In the genomic region with DNA sequence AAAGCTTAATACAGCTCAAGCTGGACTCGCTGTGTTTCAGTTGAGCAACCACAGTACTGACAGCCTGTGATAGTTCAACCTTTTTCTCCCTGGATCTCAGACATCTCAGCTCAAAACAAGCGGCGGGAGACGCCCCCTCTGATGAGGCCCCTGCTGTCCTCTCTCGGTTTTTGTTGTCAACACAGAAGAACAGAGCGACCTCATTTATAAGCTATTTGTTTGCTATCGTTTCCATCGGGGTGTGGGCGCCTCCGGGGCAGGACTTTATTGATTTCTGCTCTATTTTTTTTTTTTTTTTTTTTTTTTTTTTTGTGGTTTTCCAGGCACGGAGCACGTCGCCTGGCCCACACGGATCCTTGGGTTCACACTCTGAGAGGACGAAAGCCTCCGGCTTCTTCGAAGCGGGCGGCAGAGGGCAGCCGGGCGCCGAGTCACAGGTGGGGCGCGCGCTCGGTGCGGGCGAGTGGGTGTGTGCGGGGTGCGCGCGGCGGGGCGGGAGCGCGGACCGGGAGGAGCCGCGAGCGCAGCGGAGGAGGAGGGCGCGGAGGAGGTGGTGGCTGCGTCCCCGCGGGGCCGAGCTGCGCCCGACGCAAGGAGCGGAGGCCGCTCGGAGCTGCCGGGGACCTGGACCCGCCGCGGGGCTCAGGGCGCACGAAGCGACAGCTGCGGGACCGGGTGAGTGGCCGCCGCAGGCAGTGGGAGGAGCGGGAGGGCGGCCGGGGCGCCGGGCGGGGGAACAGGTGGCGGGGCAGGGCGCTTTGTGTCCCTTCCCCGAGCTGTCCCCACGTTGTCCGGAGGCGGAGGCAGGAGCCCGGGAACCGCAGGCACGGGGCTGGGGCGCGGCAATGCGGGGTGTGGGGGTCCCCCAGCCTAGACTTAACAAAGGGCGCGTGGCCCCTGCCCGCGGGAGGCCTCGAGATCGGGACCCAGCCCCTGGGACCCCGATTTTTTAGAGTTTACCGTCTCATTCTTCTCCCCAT, we compare ENCODE assay signal across 8 mouse cellular contexts. TPM values are rescaled to one million over a fixed set of nuclear protein-coding genes. Genes with fewer than 3 reads are reported as not detected.
DNase-seq lines count a peak whose midpoint lies in the region; ATAC-seq lines count a peak whose summit lies in the region.

A gene (plus strand): TSS at position 512 of the 980 bp plus-strand sequence.

- peak within 1 kb of the TSS; percentile 86 for H3K9ac ChIP-seq in forebrain, embryonic 12.5 days
- peak within 1 kb of the TSS; percentile 77 for H3K9ac ChIP-seq in heart, embryonic 15.5 days
- H3K9ac ChIP-seq in liver, embryonic 12.5 days = peak within 1 kb of the TSS; percentile 79
- H3K9ac ChIP-seq in stomach, embryonic 16.5 days (ENCODE audit: low read length) = peak within 1 kb of the TSS; percentile 85

- under 1% methylated on average over 65 of the region's 90 CpGs for WGBS in forebrain, embryonic 12.5 days
- WGBS in heart, embryonic 15.5 days = under 1% methylated on average over 85 of the region's 90 CpGs
- under 1% methylated on average over 83 of the region's 90 CpGs for WGBS in liver, embryonic 12.5 days (ENCODE audit: insufficient replicate concordance)
- WGBS in stomach, embryonic 16.5 days = under 1% methylated on average over 83 of the region's 90 CpGs

- H3K27ac ChIP-seq in forebrain, embryonic 12.5 days = peak within 1 kb of the TSS; percentile 93
- H3K27ac ChIP-seq in heart, embryonic 15.5 days = peak within 1 kb of the TSS; percentile 55
- H3K27ac ChIP-seq in liver, embryonic 12.5 days = peak within 1 kb of the TSS; percentile 71
- H3K27ac ChIP-seq in stomach, embryonic 16.5 days (ENCODE audit: low read length) = peak within 1 kb of the TSS; percentile 70

- DNase-seq in CD4-positive, CD25-positive, alpha-beta regulatory T cell, adult 2 months (ENCODE audit: low read depth, low spot score) = peak; percentile 84
- DNase-seq in c-Kit-negative CD71-positive TER-119-positive erythroid progenitor cells, embryonic 14.5 days (ENCODE audit: low read depth, low spot score) = peak; percentile 17
- peak; percentile 82 to 93 for DNase-seq in kidney, postnatal 25 days
- peak; percentile 82 for DNase-seq in neural tube, embryonic 10.5 days (ENCODE audit: extremely low spot score, low spot score)

- H3K27me3 ChIP-seq in forebrain, embryonic 12.5 days = no peaks in the 10 kb centered on the region
- no peaks in the 10 kb centered on the region for H3K27me3 ChIP-seq in heart, embryonic 15.5 days
- no peaks in the 10 kb centered on the region; the same call in 1 of the 2 replicates for H3K27me3 ChIP-seq in liver, embryonic 12.5 days (replicated peaks)
- no peaks in the 10 kb centered on the region for H3K27me3 ChIP-seq in stomach, embryonic 16.5 days (ENCODE audit: control insufficient read depth, insufficient read depth, low read length)

- peak; percentile 93 for ATAC-seq in forebrain, embryonic 12.5 days (ENCODE audit: low FRiP score)
- ATAC-seq in heart, embryonic 15.5 days (replicated peaks; ENCODE audit: insufficient number of reproducible peaks, insufficient read depth, low FRiP score, low read depth) = peak; percentile 91
- peak; percentile 82 for ATAC-seq in liver, embryonic 12.5 days
- ATAC-seq in stomach, embryonic 16.5 days (ENCODE audit: insufficient read depth, low FRiP score) = peak; percentile 92

- H3K9me3 ChIP-seq in forebrain, embryonic 12.5 days = no peaks in the 10 kb centered on the region
- H3K9me3 ChIP-seq in heart, embryonic 15.5 days (replicated peaks) = no peaks in the 10 kb centered on the region
- H3K9me3 ChIP-seq in liver, embryonic 12.5 days (replicated peaks) = no peaks in the 10 kb centered on the region
- H3K9me3 ChIP-seq in stomach, embryonic 16.5 days (replicated peaks; ENCODE audit: control insufficient read depth, low read length) = no peaks in the 10 kb centered on the region

- peak within 1 kb of the TSS; percentile 62 for H3K4me2 ChIP-seq in forebrain, embryonic 12.5 days
- peak within 1 kb of the TSS; percentile 91 for H3K4me2 ChIP-seq in heart, embryonic 15.5 days
- peak within 1 kb of the TSS; percentile 98 for H3K4me2 ChIP-seq in liver, embryonic 12.5 days
- peak within 1 kb of the TSS; percentile 85 for H3K4me2 ChIP-seq in stomach, embryonic 16.5 days (ENCODE audit: low read depth, low read length)

- H3K4me3 ChIP-seq in forebrain, embryonic 12.5 days (replicated peaks) = peak within 1 kb of the TSS; percentile 83
- H3K4me3 ChIP-seq in heart, embryonic 15.5 days = peak within 1 kb of the TSS; percentile 66
- H3K4me3 ChIP-seq in liver, embryonic 12.5 days = peak within 1 kb of the TSS; percentile 66
- peak within 1 kb of the TSS; percentile 80 for H3K4me3 ChIP-seq in stomach, embryonic 16.5 days (replicated peaks; ENCODE audit: low read length)

- H3K36me3 ChIP-seq in forebrain, embryonic 12.5 days (replicated peaks) = peaks cover 19% of the 10 kb centered on the region
- no peaks in the 10 kb centered on the region for H3K36me3 ChIP-seq in heart, embryonic 15.5 days
- peaks cover 7% of the 10 kb centered on the region; the same call in 1 of the 2 replicates for H3K36me3 ChIP-seq in liver, embryonic 12.5 days
- no peaks in the 10 kb centered on the region for H3K36me3 ChIP-seq in stomach, embryonic 16.5 days (ENCODE audit: control insufficient read depth, insufficient read depth, low read length)

- peaks cover 18% of the 10 kb centered on the region for H3K4me1 ChIP-seq in forebrain, embryonic 12.5 days
- H3K4me1 ChIP-seq in heart, embryonic 15.5 days (replicated peaks) = peaks cover 6% of the 10 kb centered on the region
- peaks cover 20% of the 10 kb centered on the region for H3K4me1 ChIP-seq in liver, embryonic 12.5 days
- H3K4me1 ChIP-seq in stomach, embryonic 16.5 days (ENCODE audit: control insufficient read depth, insufficient read depth, low read length) = peaks cover 4% of the 10 kb centered on the region; the same call in 1 of the 2 replicates

RNA-seq across cellular contexts. Expression of the gene that starts here (rescaled TPM):
- 39.8 and 43.3 TPM in 2 replicates for polyA plus RNA-seq in forebrain, embryonic 12.5 days (2016; fragmentation: Nextera tagmentation; extraction: Ambion mirVana)
- polyA plus RNA-seq in heart, embryonic 15.5 days (2015; fragmentation: Nextera tagmentation; extraction: Ambion mirVana) = 7.6 and 10.2 TPM in 2 replicates
- polyA plus RNA-seq in liver, embryonic 12.5 days (2016; fragmentation: Nextera tagmentation; extraction: Ambion mirVana) = 8.8 and 9.4 TPM in 2 replicates
- 9.3 and 11.5 TPM in 2 replicates for polyA plus RNA-seq in stomach, embryonic 16.5 days (2015; fragmentation: Nextera tagmentation; extraction: Ambion mirVana)

Comparison
In these comparisons a context has a peak if more than half of its experiments do, and no peak if none do; other contexts are left out.
1. Peak in every context shown above with its lines: DNase-seq, ATAC-seq, H3K4me3 ChIP-seq and H3K27ac ChIP-seq.
2. DNase-seq: peak in every context shown above with its lines; median percentile 88 in kidney, postnatal 25 days; 84 in CD4-positive, CD25-positive, alpha-beta regulatory T cell, adult 2 months; 82 in neural tube, embryonic 10.5 days; 17 in c-Kit-negative CD71-positive TER-119-positive erythroid progenitor cells, embryonic 14.5 days.